Mouse (Mus musculus): ENCODE measurements around the gene Tas2r122. TPM values are rescaled to one million over a fixed set of nuclear protein-coding genes. Genes with fewer than 3 reads are reported as not detected.
A peak's percentile ranks its signal among the peaks of the same experiment; 100 is the strongest.

Tas2r122 gene
- total RNA-seq (2021) = not detected in 2 replicates
- long read RNA-seq, experiment 1 = 0 reads
- long read RNA-seq, experiment 2 = 0 reads

GRCm38 (mm10) chr6:132711828-132712227 is at the start of gene Tas2r122:
Tas2r122 (minus strand) TSS chr6:132711928.
- DNase-seq = no peak

- no peak for DNase-seq
These were observed 42.7 kb upstream of the Tas2r122 start, which contains the start of gene Tas2r124 for GRCm38 (mm10) chr6:132754430-132754829. Tas2r124 (plus strand) TSS chr6:132754730.

- no peak for DNase-seq
These were observed 38.5 kb upstream of the Tas2r122 start for GRCm38 (mm10) chr6:132750206-132750605.

GRCm38 (mm10) chr6:132737935-132738334 is 26.2 kb upstream of the Tas2r122 start, which contains the start of gene Tas2r115:
Tas2r115 (minus strand) TSS chr6:132738035.
- no peak for DNase-seq

DNA sequence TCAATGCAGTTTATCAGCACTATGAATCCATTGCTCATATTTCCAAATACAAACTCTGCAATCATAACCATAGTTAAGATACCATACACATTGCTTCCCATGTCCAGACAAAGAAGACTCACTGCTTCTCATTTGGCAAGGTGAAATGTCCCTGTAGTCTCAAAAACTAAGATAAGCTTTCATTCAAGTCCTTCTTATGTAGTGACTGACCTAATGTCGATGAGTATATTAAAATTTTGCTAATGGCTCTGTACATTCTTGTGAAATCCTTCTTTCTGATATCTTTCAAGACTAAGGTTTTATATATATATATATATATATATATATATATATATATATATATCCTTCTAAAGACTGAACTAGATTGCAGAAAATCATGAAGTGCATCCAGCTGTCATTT is 10.8 kb downstream of the Tas2r122 start, which contains the start of gene Tas2r121:
TSS of gene Tas2r121 (minus strand) at position 101 of the 400 bp plus-strand sequence.
- no peak for DNase-seq

DNA sequence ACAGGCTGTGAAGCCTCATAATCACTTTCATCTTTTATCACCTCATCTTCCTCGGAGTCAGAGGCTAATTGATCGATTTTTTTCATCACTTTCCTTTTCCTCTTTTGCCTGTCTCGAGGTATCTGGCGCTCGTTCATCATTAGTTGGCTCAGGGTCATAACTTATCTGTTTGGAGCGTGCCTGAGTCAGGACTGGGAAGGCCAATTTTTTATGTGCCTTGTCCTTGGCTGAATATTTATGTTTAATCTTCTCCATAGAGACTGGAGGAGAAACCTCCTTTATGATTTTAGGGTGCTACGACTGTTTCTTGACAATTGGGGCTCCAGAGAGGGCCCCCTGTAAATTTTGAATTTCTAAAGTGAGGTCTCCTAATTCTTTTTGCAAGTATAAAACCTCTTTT is 20.1 kb downstream of the Tas2r122 start:
- DNase-seq = peak; percentile 13

Other genes starting within 250 kb of the Tas2r122 start
- not detected in 2 replicates for gene Prh1, start 142.1 kb downstream of the Tas2r122 start, total RNA-seq (2021)
- not detected in 2 replicates for gene Prp2, start 116.0 kb downstream of the Tas2r122 start, total RNA-seq (2021)
- gene A630073D07Rik, start 60.4 kb downstream of the Tas2r122 start, total RNA-seq (2021) = not detected in 2 replicates
- gene Tas2r120, start 55.0 kb downstream of the Tas2r122 start, total RNA-seq (2021) = not detected in 2 replicates
- gene Tas2r121, start 10.9 kb downstream of the Tas2r122 start, total RNA-seq (2021) = not detected in 2 replicates
- not detected in 2 replicates for gene Tas2r115, start 26.1 kb upstream of the Tas2r122 start, total RNA-seq (2021)
- not detected in 2 replicates for gene Tas2r124, start 42.8 kb upstream of the Tas2r122 start, total RNA-seq (2021)
- not detected in 2 replicates for gene Tas2r102, start 50.2 kb upstream of the Tas2r122 start, total RNA-seq (2021)
- gene Tas2r136, start 66.2 kb upstream of the Tas2r122 start, total RNA-seq (2021) = not detected in 2 replicates
- not detected in 2 replicates for gene Tas2r117, start 90.9 kb upstream of the Tas2r122 start, total RNA-seq (2021)
- gene Tas2r123, start 135.2 kb upstream of the Tas2r122 start, total RNA-seq (2021) = not detected in 2 replicates
- not detected in 2 replicates for gene Tas2r116, start 143.5 kb upstream of the Tas2r122 start, total RNA-seq (2021)
- gene Tas2r110, start 156.1 kb upstream of the Tas2r122 start, total RNA-seq (2021) = not detected in 2 replicates
- not detected in 2 replicates for gene Tas2r113, start 181.1 kb upstream of the Tas2r122 start, total RNA-seq (2021)
- not detected in 2 replicates for gene Tas2r125, start 197.7 kb upstream of the Tas2r122 start, total RNA-seq (2021)
- gene Tas2r129, start 239.2 kb upstream of the Tas2r122 start, total RNA-seq (2021) = not detected in 2 replicates
- not detected in 2 replicates for gene Tas2r131, start 246.0 kb upstream of the Tas2r122 start, total RNA-seq (2021)

All from adrenal gland, postnatal 14 days (tissue).